Mouse (Mus musculus) ES-E14 (cell line): ENCODE data around the gene Atrx.

Experiments
- CHD2 ChIP-seq: IDR thresholded peaks from 2 replicates; pipeline ENCODE4 v1.6.1; 2014; ENCODE audit warnings: mild to moderate bottlenecking, low read depth, low read length, inconsistent platforms
- HCFC1 ChIP-seq: IDR thresholded peaks from 2 replicates; pipeline ENCODE4 v1.6.1; 2012; ENCODE audit warnings: low read length, inconsistent platforms, borderline replicate concordance; ENCODE audit not compliant: insufficient read depth
- MAFK ChIP-seq: IDR thresholded peaks from 2 replicates; pipeline ENCODE4 v1.6.1; 2014; ENCODE audit warnings: mild to moderate bottlenecking, low read depth, low read length, inconsistent platforms; ENCODE audit not compliant: insufficient read depth

DNA sequence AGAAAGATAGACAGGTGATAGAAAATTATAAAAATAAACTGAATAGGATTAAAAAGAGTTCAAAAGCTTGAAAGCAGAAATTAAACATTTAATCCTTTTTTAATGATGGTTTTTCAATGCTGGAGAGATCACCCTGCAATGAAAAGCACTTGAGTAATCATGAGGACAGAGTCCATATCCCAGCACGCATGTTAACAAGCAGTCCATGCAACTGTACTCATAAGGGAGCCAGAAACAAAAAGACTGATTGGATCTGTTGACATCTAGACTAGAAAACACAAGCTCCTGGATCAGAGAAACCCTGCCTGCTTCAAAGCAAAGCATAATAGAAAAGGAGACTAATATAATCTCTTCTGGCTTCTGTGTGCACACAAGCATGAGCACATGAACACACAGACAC is 27.6 kb downstream of the Atrx start:
- no peak for TF ChIP-seq CHD2
- TF ChIP-seq MAFK, result no peak
- no peak for TF ChIP-seq HCFC1
